Mouse (Mus musculus) intestine, postnatal 0 days (tissue): Measurements from ENCODE around the gene Icmt. TPM values are rescaled to one million over a fixed set of nuclear protein-coding genes. Genes with fewer than 3 reads are reported as not detected.

ENCODE experiments used
- ATAC-seq: fragments of 200-750 bp; cut with Nextera tagmentation; 2 replicates; pipeline ENCODE4 v1.8.0; 2017; ENCODE audit warnings: mild to moderate bottlenecking, moderate TSS enrichment, moderate library complexity
- H3K27ac ChIP-seq: fragments of 300-500 bp; sonication (generic); 2 replicates; pipeline ENCODE4 v1.5.1; 2014; ENCODE audit warnings: mild to moderate bottlenecking, low read depth, low read length, moderate library complexity
- H3K27me3 ChIP-seq: fragments of 300-500 bp; sonication (generic); replicated peaks from 2 replicates; pipeline ENCODE4 v1.6.1; 2014; ENCODE audit warnings: low read length, mixed read lengths; ENCODE audit not compliant: control insufficient read depth, insufficient read depth
- H3K36me3 ChIP-seq: fragments of 300-500 bp; sonication (generic); 2 replicates; pipeline ENCODE4 v1.6.1; 2014; ENCODE audit warnings: mild to moderate bottlenecking, moderate library complexity; ENCODE audit not compliant: control insufficient read depth, insufficient read depth
- H3K4me1 ChIP-seq: fragments of 300-500 bp; sonication (generic); replicated peaks from 2 replicates; pipeline ENCODE4 v1.6.1; 2014; ENCODE audit warnings: antibody characterized with exemption, low read length, mixed read lengths; ENCODE audit not compliant: control insufficient read depth, insufficient read depth
- H3K4me2 ChIP-seq: fragments of 300-500 bp; sonication (generic); replicated peaks from 2 replicates; pipeline ENCODE4 v1.6.1; 2014; ENCODE audit warnings: low read depth, mild to moderate bottlenecking, moderate library complexity
- H3K4me3 ChIP-seq: fragments of 300-500 bp; sonication (generic); 2 replicates; pipeline ENCODE4 v1.5.1; 2014; ENCODE audit warnings: low read depth, low read length
- H3K9ac ChIP-seq: fragments of 300-500 bp; sonication (generic); 2 replicates; pipeline ENCODE4 v1.6.1; 2014; ENCODE audit warnings: mild to moderate bottlenecking, low read depth, low read length
- H3K9me3 ChIP-seq: fragments of 300-500 bp; sonication (generic); 2 replicates; pipeline ENCODE4 v1.6.1; 2016; ENCODE audit warnings: mixed run types; ENCODE audit not compliant: control insufficient read depth
- CTCF ChIP-seq: sonication (generic); IDR thresholded peaks from 2 replicates; pipeline ENCODE4 v1.5.1; 2016; ENCODE audit warnings: low read depth, mild to moderate bottlenecking, control low read depth, antibody characterized with exemption, moderate library complexity
- WGBS: fragments of 180-500 bp; shearing (Covaris S2); extraction: QIAGEN DNeasy Blood & Tissue Kit; methylation state at CpG from one replicate; pipeline ENCODE4 v1.1.7; 2014; 5-methylcytosine and 5-hydroxymethylcytosine counted together
- polyA plus RNA-seq: library from polyadenylated mRNA; unstranded; fragments of >200 nt; fragmentation: Nextera tagmentation; extraction: Ambion mirVana; gene quantifications from 2 replicates; pipeline ENCODE4 v1.2.1, GENCODE M21; 2015

Icmt gene
- polyA plus RNA-seq, 1 experiment from 2014 or later: 12.6 TPM

DNA sequence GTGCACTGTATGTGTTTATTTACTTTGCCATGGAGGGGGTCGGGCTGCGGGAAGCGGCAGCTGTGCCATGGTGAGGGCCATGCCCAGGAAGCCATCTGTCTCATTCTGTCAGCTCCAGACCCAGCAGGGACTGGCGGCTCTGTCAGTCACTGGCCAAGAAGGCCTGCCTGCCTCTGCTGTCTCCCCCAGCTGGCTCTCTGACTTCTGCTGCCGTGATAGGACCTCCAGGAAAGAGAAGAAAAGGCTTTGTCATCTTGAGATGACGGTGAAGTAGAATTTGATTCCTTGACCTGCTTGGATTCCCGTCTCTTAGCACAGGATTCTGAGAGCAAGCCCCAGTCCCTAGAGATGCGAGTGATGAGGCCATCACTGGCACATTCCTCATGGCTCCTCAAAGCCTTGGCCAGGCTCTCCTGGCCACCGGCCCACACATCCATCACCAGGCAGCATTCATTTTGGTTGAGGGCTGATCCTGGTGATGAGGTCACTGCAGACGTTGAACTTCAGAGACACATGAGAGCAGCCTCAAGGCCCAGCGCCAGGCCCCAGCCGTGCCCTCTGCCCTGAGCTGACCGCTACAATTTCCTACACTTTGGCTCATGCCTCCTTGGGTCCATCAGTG, 29.2 kb upstream of the Icmt start:
- Histone ChIP-seq H3K4me1 (peaks cover 4% of the 10 kb centered on the region; the same call in 1 of the 2 replicates), H3K4me2 (no peak overlapping the region), H3K27ac (no peak overlapping the region), H3K9me3 (no peaks in the 10 kb centered on the region), H3K9ac (no peak overlapping the region), H3K27me3 (no peaks in the 10 kb centered on the region), H3K36me3 (no peaks in the 10 kb centered on the region; the same call in 1 of the 2 replicates), H3K4me3 (no peak overlapping the region)
- ATAC-seq: no peak
- WGBS: 65% methylated on average over 13 of the region's 13 CpGs
- TF ChIP-seq CTCF: no peak

DNA sequence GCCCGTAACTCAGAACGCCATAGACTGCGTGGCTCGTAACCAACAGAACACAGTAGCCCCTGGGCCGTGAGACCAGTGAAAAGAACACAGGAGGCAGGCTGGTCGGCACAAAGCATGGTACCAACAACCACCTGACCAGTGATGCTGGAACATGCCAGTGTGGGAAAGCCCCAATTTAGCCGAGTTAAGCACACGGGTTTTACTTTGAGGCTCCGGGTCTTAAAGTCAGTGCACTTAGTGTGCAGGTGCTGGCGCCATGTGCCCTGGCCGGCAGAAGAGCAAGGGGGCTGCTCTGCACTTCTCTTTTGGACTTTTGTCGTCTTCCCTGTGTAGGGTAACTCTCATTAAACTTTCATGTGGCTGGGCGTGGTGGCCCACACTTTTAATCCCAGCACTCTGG, 27.1 kb upstream of the Icmt start:
- no peak overlapping the region for H3K4me3 ChIP-seq
- H3K9ac ChIP-seq: no peak overlapping the region
- WGBS: 89% methylated on average over 13 of the region's 13 CpGs
- no peak for TF ChIP-seq CTCF
- H3K36me3 ChIP-seq: no peaks in the 10 kb centered on the region; the same call in 1 of the 2 replicates
- H3K9me3 ChIP-seq: no peaks in the 10 kb centered on the region
- no peaks in the 10 kb centered on the region for H3K4me1 ChIP-seq
- H3K27ac ChIP-seq: no peak overlapping the region
- H3K4me2 ChIP-seq: no peak overlapping the region
- H3K27me3 ChIP-seq: peaks cover 8% of the 10 kb centered on the region; the same call in 1 of the 2 replicates
- ATAC-seq: no peak

DNA sequence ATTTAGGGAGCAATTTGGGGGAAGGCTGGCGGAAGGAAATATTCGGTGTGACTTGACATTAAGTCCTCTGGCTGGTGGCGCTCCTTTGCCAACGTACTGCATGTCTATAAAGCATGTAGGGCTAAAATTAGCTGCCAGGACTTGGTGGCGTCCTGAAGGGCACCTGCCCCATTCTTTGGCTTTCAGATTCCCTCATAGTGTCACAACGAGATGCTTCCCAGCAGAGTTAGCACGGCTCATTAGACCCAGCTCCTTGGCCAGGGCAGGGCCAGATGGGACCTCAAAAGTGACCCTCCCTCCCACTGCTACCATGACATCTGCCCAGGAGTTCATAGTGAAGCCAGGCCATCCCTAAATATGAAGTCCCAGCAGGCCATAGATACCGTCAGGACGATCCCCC, 26.4 kb upstream of the Icmt start:
- Histone ChIP-seq H3K4me3 (no peak overlapping the region), H3K4me2 (no peak overlapping the region), H3K9me3 (no peaks in the 10 kb centered on the region), H3K27ac (no peak overlapping the region), H3K27me3 (peaks cover 8% of the 10 kb centered on the region; the same call in 1 of the 2 replicates), H3K36me3 (no peaks in the 10 kb centered on the region; the same call in 1 of the 2 replicates), H3K9ac (no peak overlapping the region), H3K4me1 (no peaks in the 10 kb centered on the region)
- TF ChIP-seq CTCF: no peak
- 85% methylated on average over 9 of the region's 9 CpGs for WGBS
- no peak for ATAC-seq

DNA sequence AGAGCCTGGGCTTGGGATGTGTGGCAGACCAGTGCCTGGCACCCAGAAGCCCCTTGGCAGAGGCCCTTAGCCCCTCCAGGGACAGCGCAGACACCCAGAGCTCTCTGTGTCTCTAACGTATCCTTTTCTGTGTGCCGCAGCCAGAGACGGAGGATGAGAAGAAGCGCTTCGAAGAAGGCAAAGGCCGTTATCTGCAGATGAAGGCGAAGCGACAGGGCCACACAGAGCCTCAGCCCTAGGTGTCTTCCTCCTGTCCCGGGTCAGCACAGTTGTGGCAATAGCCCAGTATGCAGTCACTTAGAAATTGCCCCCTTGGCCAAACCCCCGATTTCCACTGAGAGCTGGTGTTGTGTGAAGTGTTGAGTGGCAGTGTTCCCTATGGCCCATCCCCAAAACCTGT, 25.7 kb upstream of the Icmt start:
- TF ChIP-seq CTCF: no peak
- H3K4me2 ChIP-seq: no peak overlapping the region
- H3K9ac ChIP-seq: no peak overlapping the region
- no peak overlapping the region for H3K4me3 ChIP-seq
- H3K36me3 ChIP-seq: no peaks in the 10 kb centered on the region; the same call in 1 of the 2 replicates
- WGBS: 94% methylated on average over 11 of the region's 11 CpGs
- no peak overlapping the region for H3K27ac ChIP-seq
- peaks cover 8% of the 10 kb centered on the region; the same call in 1 of the 2 replicates for H3K27me3 ChIP-seq
- no peak for ATAC-seq
- no peaks in the 10 kb centered on the region for H3K9me3 ChIP-seq
- H3K4me1 ChIP-seq: no peaks in the 10 kb centered on the region

DNA sequence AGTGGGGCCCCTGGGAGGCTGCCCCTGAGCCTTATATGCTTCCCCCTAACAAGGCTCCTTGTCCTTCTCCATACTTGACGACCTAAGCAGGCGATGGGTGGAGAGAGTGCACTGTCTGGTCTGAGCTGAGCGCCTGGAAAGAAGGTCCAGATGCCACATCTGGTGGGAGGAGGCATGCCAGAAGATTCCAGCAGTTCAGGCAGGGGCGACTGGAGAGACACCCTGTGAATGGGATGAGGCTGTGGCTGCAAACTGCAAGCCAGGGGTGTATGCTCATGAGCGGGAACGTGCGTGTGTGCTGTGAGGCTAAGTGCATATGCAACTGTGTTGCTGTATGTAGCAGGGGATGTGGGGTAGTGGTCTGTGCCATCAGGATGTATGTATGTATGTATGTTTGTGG, 25.0 kb upstream of the Icmt start:
- ATAC-seq: no peak
- Histone ChIP-seq H3K4me3 (no peak overlapping the region), H3K9me3 (no peaks in the 10 kb centered on the region), H3K4me2 (no peak overlapping the region), H3K27ac (no peak overlapping the region), H3K27me3 (peaks cover 8% of the 10 kb centered on the region; the same call in 1 of the 2 replicates), H3K9ac (no peak overlapping the region), H3K4me1 (no peaks in the 10 kb centered on the region), H3K36me3 (no peaks in the 10 kb centered on the region; the same call in 1 of the 2 replicates)
- WGBS: 59% methylated on average over 7 of the region's 7 CpGs
- no peak for TF ChIP-seq CTCF

DNA sequence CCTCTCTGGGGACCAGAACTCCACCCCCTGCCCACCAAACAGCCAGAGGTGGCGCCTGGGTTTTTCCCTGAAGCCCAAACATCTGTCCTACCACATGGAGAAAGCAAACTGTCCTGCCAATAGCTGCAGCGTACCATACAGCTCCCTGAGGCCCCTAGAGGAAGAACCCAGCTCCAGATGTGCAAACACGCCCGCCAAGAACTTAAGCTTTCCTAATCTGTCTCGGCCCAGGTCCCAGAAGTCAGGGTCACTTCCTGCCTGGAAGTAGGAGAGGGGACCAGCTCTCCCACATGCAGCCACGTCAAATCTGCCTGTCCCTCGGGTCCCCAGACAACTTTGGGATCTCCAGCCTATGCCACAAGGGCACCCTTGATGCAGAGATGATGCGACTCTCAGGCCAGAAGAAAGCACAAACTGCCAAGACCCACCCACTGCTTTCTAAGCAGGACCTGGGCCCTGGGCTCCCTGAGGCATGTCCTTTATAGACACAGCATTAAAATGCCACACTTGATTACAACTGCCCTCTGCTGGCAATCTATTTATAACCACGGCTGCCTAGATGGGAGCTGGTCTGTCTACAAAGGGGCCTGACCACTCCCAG, 24.5 kb upstream of the Icmt start:
- no peak overlapping the region for H3K9ac ChIP-seq
- H3K9me3 ChIP-seq: no peaks in the 10 kb centered on the region
- ATAC-seq: no peak
- no peak overlapping the region for H3K4me3 ChIP-seq
- no peaks in the 10 kb centered on the region; the same call in 1 of the 2 replicates for H3K36me3 ChIP-seq
- WGBS: 32% methylated on average over 9 of the region's 9 CpGs
- no peak overlapping the region for H3K27ac ChIP-seq
- no peak overlapping the region for H3K4me2 ChIP-seq
- no peaks in the 10 kb centered on the region for H3K4me1 ChIP-seq
- peak; percentile 58 for TF ChIP-seq CTCF
- peaks cover 8% of the 10 kb centered on the region; the same call in 1 of the 2 replicates for H3K27me3 ChIP-seq
